Mouse (Mus musculus) adrenal gland, postnatal 4 days (tissue): ENCODE measurements at regions not wholly inside any gene's neighbourhood (a gene's known extent, or its start where the extent isn't known, plus 50 kb on each side); places are given as distances from the start of the nearest gene placed in this dataset.

Experiments used
- DNase-seq, 2 experiments: peaks; one replicate each; pipeline ENCODE4 v3.0.0; 2021 to 2022; ENCODE audit warnings: low spot score in 2 of 2, mixed read lengths in 2 of 2

DNA sequence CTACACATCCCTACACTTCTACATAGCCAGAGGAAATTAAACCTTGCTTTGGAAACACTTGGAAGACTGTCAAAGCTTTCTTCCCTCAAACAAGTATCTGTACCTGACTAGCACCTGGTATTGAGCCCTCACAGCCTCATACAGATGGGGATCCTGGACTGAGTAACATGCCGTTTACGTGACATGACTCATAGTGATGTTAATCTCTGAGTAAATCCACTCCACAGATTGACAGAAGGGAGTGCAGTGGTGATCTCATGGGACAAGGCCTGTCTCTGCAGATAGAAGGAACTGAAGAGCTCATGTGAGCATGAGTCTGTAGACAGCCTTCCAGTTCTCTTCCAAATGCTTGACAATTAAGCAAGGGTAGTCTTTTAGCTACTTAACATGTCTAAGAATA, 141.8 kb upstream of the Ccnd2 start:
- DNase-seq, result no peak

- no peak for DNase-seq
Observed at GRCm38 (mm10) chr6:127298105-127298504, 146.1 kb upstream of the Ccnd2 start.

GRCm38 (mm10) chr6:127311192-127312054, 135.2 kb upstream of the Parp11 start:
- DNase-seq, result no peak

DNA sequence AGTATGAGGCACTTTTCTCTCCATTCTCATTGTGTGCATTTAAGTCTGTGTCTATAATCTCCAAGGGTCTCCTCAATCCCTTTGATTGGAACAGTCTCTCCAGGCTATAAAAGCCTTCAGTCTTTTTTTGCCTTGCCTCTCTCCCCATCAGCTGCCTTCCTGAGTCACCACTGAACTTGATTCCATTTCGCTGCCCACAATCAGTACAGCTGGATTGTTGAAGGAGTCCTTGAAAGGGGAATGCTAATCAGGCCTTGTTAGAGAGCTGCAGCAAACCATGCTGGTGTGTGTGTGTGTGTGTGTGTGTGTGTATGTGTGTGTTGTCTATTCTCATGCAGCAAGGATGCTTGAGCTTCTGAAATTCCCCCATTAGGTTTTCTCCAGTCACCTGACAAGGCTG, 129.3 kb upstream of the Parp11 start:
- DNase-seq, result no peak

DNA sequence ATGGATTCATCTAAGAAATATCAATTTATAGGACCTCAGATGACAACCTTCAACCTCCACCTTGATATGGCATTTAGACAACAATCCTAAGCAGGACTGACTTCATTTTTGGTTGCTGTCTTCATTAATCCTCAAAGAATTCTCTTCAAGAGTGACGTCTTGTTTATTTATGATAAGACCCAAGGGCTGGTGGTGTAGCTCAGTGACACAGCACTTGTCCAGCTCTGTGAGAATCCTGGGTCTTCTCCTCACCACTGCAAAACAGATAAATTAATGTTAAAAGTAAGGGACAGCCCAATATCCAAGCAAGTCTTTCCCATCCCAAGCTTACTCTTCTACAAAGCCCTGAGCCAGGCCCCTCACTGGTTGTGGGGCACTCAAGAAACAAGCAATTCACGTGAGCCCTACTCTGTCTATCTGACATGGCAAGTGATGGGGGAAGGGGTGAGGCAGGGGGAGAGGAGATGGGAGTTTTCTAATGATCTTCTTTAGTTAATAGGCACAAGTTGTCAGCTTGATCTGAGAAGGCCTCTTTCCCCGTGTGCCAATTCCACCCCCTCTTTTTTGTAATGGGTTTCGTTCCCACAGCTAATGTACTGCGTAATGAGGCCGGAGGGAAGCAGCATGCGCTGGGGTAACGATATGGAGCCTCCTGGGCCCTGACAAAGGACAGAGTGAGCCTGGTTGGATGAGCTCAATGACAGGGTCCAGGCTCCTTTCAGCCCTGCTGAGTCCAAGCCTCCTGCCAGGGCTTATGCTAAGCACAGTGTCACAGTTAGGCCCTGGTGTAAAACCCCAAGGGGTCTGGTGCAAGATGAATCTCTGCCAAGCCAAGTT, 127.7 kb upstream of the Parp11 start:
- DNase-seq, result no peak

GRCm38 (mm10) chr6:127320600-127320999, 126.0 kb upstream of the Parp11 start:
- no peak for DNase-seq

- no peak for DNase-seq
Observed at GRCm38 (mm10) chr6:127321031-127321430, 125.6 kb upstream of the Parp11 start.

DNA sequence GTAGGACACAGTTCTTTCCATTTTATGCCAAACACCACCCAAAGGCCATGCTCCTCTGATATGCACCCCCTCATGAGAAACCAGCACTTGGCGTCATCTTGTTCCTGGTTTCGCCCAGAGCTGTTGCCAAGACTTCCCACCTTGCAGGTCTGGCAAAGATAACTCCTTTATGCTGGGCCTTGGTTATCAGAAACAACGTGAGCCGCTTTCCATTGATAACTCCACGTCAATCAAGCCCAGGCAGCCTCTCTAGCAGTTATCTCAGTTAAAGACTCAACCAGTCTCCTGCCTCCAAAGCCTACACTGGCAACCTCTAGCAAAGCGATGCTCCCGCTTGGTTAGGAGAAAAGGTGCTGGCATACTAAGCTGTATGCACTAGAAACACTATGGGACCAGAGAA, 124.2 kb upstream of the Parp11 start:
- DNase-seq, result no peak

DNA sequence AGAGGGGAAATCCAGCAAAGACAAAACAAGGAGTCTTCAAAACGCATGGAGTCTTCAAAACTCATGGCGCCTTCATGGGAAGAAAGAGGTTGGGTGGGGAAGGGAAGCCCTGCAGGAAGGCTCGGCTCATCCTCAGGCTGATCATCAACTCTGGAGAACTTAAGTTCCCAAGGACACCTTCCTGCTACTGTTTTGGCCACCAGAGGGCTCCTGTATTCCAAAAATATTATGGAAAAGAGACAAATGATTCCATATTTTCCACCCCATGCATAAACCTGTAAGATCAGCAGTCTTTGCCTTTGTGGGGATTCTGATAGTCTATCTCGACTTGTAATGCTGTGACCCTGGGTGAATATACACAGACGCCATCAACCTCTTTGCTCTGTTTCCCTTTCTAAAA, 121.7 kb upstream of the Parp11 start:
- no peak for DNase-seq

DNA sequence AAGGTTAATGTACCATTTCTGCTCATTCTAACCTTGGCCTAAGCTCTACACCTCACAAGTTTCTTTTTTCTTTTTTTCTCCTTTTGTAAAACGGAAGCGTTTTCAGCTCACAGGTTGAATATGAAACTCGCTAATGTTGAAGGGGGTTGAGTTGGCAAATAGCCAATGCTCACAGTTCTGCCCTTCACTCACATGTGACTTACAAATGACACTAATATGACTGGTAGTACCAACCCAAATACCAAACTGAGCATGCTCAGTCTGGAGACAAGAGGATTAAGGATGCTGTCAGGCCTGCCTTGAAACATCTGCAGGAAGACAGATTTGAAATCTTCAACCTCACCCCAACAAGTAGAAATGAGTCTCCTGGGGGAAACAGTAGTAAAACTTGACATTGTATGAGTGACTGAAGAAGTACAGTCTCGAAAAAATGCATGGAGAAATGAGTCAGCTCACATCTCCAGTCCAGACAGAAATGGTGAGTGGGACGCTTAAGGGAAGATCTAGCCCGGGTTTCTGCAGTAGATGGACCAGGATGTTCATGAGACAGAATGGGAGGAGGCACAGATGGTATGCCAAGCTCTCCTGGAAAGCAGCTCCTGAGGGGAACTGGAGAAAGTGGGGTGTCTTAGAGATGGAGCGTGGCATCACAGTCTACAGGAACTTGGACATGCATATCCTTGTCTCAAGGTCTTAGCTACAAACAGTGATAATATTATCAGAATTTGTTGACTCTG, 120.9 kb upstream of the Parp11 start:
- no peak for DNase-seq

- no peak for DNase-seq
Observed at GRCm38 (mm10) chr6:127326333-127326729, 120.3 kb upstream of the Parp11 start.

DNA sequence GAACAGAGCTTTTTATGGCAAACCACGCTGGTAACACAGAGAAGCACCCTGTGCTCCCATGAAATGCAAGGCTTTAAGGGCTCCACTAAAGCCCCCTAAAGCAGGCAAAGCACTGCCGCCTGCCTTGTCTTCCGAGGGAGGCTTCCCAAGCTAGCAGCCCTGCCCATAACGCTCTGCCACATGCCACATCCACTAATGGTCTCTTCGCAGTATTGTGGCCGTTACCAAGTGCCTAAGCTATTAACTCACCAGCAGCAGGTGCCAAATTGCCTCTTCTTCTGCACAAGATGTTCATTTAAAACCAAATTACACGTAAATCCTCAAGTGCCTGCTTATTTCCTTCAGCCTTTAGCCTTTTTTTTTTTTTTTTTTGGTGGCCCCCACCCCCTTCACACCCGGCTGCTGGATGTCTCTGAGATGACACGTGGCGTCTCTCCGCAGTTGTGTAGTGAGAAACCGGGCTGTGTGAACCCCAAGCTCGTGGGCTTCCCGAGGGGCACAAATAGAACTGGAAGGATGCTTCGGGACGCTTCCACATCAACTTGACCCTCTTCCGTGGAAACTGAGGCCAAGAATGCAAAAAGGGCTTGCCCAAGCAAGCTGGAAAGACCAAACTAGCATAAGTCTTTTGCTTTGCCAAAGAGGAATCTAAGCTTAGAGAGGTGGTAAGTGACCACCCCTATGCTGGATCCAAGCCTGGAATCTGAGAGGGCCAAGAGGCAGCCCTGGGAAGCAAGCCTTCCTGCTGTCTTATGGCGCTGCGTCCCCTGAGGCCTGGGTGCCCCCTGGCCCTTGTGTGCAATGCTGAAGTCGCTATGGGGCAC, 117.2 kb upstream of the Parp11 start:
- DNase-seq, result no peak

- DNase-seq, result peak; percentile 58 to 64
Observed at GRCm38 (mm10) chr6:127330015-127330705, 116.5 kb upstream of the Parp11 start.

DNA sequence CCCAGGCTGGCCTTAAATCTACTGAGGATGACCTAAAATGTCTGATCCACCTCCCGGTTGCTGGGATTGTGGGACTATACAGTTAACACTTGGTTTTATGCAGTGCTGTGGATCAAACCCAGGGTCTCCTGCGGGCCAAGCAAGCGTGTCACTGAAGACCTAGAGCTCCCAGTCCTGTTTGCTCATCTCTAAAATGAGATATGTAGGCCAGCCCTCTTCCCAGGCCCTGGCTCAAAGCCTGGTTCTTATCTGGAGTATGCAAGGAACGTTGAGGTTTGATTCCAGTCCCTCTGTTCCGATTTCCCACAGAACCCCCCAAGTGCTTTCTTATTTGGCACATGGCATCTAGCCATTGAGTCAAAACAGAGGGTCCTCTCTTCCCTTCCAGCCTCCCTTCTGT, 115.5 kb upstream of the Parp11 start:
- no peak for DNase-seq

DNA sequence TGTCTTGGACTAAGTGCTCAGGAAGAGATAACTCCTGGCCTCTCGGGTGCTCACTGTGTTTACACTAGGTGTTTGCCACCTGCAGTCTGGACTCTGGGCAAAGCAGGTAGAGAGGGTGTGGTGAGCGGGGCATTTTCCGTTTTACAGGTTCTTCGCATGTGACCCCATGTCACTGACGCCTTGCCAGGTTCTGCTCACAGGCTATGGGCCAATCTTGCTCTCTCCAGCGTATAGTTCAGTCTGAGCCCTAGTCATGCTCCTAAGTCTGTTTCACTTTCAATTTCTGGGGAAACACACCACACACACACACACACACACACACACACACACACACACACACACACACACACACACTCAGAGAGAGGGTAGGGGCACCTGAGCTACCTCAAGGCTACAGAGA, 112.4 kb upstream of the Parp11 start:
- no peak for DNase-seq

- no peak for DNase-seq
Observed at GRCm38 (mm10) chr6:127335462-127335886, 111.2 kb upstream of the Parp11 start.

DNA sequence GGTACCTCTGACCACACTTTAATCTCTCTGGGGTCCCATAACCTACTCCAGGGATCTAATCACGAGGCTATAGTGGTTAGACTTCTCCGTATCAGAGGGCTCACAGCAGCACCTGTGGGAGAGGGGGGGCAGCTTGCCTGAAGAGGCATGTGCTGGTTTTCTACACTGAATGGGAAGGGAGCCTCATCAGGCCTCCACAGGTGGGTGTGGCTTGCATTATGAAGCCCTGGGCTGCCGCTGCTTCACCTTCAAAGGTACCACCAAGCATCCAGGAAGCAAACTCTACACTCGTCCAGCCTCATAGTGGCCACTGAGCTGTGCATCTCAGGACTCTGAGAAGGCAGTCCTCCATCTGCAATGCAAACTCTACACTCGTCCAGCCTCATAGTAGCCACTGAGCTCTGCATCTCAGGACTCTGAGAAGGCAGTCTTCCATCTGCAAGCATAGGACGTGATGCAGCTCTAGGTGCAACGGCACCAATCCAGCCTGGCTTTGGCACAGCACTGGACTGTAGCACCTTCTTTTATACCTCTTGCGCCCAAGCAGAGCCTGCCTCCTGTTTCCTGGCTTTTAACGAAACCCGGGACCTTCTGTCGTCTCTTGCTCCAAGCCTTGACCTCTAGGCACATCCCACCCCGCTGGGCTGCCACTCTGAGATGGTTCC, 110.5 kb upstream of the Parp11 start:
- DNase-seq, result no peak

DNA sequence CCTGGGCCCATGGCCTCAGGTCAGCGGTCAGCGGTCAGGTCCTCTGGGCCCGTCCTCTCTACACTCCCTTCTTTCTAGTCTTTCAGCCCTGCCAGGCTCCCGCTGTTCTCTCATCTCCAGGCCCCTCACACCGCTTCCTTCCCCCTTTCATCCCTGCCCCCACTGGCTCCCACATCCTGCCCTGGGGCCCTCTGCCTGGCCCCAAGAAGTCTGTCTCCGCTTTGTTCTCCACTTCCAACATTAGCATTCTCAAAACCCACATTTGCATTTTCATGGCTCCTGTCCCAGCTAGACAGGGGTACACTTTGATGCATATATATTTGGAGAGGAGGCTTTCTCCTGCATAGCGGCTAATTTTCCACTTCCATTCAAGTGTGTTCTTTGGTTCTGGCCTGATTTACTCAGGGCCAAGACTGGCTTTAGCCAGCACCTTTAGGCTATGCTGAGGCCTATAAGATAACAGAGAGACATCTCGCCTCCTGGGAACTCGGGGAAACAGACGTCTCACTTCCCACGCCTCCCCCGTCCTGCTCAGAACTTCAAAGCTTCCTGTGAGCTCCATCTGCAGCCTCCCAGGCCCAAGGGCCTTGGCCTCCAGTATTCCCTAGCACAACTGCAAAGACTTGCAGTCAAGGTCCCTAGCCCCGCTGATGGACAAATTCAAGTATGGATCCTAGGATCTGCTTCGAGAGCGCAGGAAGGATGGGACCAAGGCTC, 109.8 kb upstream of the Parp11 start:
- DNase-seq, result no peak

DNA sequence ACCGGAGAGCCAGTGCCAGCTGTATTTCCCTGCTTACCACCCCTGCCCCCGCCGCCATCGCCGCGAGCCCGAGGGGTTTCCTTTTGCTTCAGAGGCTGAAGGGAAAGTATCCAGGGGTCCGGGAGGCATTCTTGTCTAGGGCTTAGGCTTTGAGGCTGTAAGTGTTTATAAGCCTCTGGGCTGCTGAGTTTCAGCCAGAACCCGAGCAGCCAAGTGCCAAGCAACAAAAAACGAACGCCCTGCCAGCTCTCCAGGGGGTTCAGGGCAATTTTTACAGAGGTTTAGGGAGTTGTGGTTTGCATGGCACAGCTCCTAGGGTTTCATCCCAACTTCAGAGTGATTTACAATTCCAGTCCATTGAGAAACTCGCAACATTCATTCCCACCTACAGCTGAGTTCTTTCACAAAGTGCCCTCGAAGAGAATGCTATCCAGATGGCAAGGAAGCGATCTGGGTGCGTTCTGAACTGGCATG, 109.2 kb upstream of the Parp11 start:
- no peak for DNase-seq
